Mouse (Mus musculus) layer of hippocampus, adult 2 months (tissue): Measurements from ENCODE around the gene Hspb11. TPM values are rescaled to one million over a fixed set of nuclear protein-coding genes. Genes with fewer than 3 reads are reported as not detected.

Source experiments
- DNase-seq, 2 experiments: peaks; one replicate each; pipeline ENCODE4 v3.0.0; 2022; ENCODE audit warnings: low spot score in 2 of 2
- H3K27ac ChIP-seq: fragments of 200-600 bp; 2 replicates; pipeline ENCODE4 v1.8.1; 2022
- H3K4me3 ChIP-seq: fragments of 200-600 bp; 2 replicates; pipeline ENCODE4 v1.8.1; 2022; ENCODE audit warnings: mild to moderate bottlenecking
- CTCF ChIP-seq: fragments of 200-600 bp; conservative IDR thresholded peaks from 2 replicates; pipeline ENCODE4 v1.8.1; 2022; ENCODE audit warnings: antibody characterized with exemption, mild to moderate bottlenecking, moderate library complexity
- long read RNA-seq, 2 experiments: library from polyadenylated mRNA; stranded (forward); transcript quantifications; one replicate each; pipeline ENCODE4 v2.0.0; 2021; ENCODE audit warnings: borderline mapping rate in 2 of 2
- total RNA-seq, 2 experiments: library from RNA; stranded (reverse); gene quantifications; 2 replicates each; pipeline ENCODE4 v1.2.3; 2021

Gene Hspb11
- total RNA-seq = 10 to 100 TPM; 22.9 to 26.0 TPM
- long read RNA-seq, experiment 1, transcript Hspb11-202 (6 exons, 607 nt) = major isoform, 5 of 20 reads
- long read RNA-seq, experiment 1, partial matches to known transcripts = 5 of 20 reads
- long read RNA-seq, experiment 1, other reads (novel, unspliced or antisense) = 7 of 20 reads
- long read RNA-seq, experiment 2, transcript Hspb11-202 (6 exons, 607 nt) = major isoform, 12 of 30 reads
- long read RNA-seq, experiment 2, partial matches to known transcripts = 8 of 30 reads
- long read RNA-seq, experiment 2, other reads (novel, unspliced or antisense) = 6 of 30 reads

- peak; percentile 90 to 93 for DNase-seq
- Histone ChIP-seq H3K27ac (peak within 1 kb of the TSS; percentile 91), H3K4me3 (peak within 1 kb of the TSS; percentile 93)
- TF ChIP-seq CTCF = peak; percentile 44
These were observed at the start of gene Hspb11, which contains the start of gene Lrrc42 for GRCm38 (mm10) chr4:107253125-107254091. Gene Hspb11 (plus strand): TSS chr4:107253593. Gene Lrrc42 (minus strand): TSS chr4:107253532.

GRCm38 (mm10) chr4:107207016-107207415 is 46.4 kb upstream of the Hspb11 start:
- TF ChIP-seq CTCF = no peak
- H3K4me3 ChIP-seq = no peak overlapping the region
- DNase-seq = no peak
- H3K27ac ChIP-seq = no peak overlapping the region

GRCm38 (mm10) chr4:107208880-107209279 is 44.5 kb upstream of the Hspb11 start, which contains the start of gene Ldlrad1:
Gene Ldlrad1 (plus strand): TSS chr4:107209180.
- H3K27ac ChIP-seq = no peak within 1 kb of the TSS
- no peak within 1 kb of the TSS for H3K4me3 ChIP-seq
- TF ChIP-seq CTCF = no peak
- no peak for DNase-seq

GRCm38 (mm10) chr4:107210483-107211097 is 42.8 kb upstream of the Hspb11 start:
- no peak for TF ChIP-seq CTCF
- Histone ChIP-seq H3K27ac (no peak overlapping the region), H3K4me3 (no peak overlapping the region)
- DNase-seq = no peak

GRCm38 (mm10) chr4:107211465-107211864 is 41.9 kb upstream of the Hspb11 start:
- Histone ChIP-seq H3K27ac (no peak overlapping the region), H3K4me3 (no peak overlapping the region)
- no peak for TF ChIP-seq CTCF
- peak; percentile 20 to 32 for DNase-seq

- no peak overlapping the region for H3K4me3 ChIP-seq
- no peak for DNase-seq
- H3K27ac ChIP-seq = no peak overlapping the region
- no peak for TF ChIP-seq CTCF
These were observed 41.5 kb upstream of the Hspb11 start for GRCm38 (mm10) chr4:107211936-107212335.

- no peak overlapping the region for H3K27ac ChIP-seq
- DNase-seq = no peak
- TF ChIP-seq CTCF = no peak
- H3K4me3 ChIP-seq = no peak overlapping the region
These were observed 39.9 kb upstream of the Hspb11 start for GRCm38 (mm10) chr4:107213279-107214011.

- no peak for TF ChIP-seq CTCF
- Histone ChIP-seq H3K27ac (no peak overlapping the region), H3K4me3 (no peak overlapping the region)
- no peak for DNase-seq
These were observed 35.8 kb upstream of the Hspb11 start for GRCm38 (mm10) chr4:107217574-107217973.

GRCm38 (mm10) chr4:107221524-107221923 is 31.9 kb upstream of the Hspb11 start:
- Histone ChIP-seq H3K4me3 (no peak overlapping the region), H3K27ac (no peak overlapping the region)
- TF ChIP-seq CTCF = no peak
- no peak for DNase-seq

GRCm38 (mm10) chr4:107223225-107224204 is 29.9 kb upstream of the Hspb11 start:
- Histone ChIP-seq H3K27ac (no peak overlapping the region), H3K4me3 (no peak overlapping the region)
- TF ChIP-seq CTCF = no peak
- DNase-seq = peak; percentile 11 to 22

GRCm38 (mm10) chr4:107226313-107226712 is 27.1 kb upstream of the Hspb11 start:
- H3K4me3 ChIP-seq = no peak overlapping the region
- no peak for TF ChIP-seq CTCF
- DNase-seq = no peak
- no peak overlapping the region for H3K27ac ChIP-seq
